Mouse (Mus musculus) liver, adult 2 months (tissue): ENCODE measurements around the gene Slfn9. TPM values are rescaled to one million over a fixed set of nuclear protein-coding genes. Genes with fewer than 3 reads are reported as not detected.

Experiments used
- DNase-seq: peaks from one replicate; pipeline ENCODE4 v3.0.0-alpha.2; 2011; ENCODE audit warnings: low read depth, low spot score; ENCODE audit errors: extremely low read depth
- H3K27ac ChIP-seq: fragments of 200-500 bp; replicated peaks from 2 replicates; pipeline ENCODE4 v1.5.1; 2012; ENCODE audit warnings: low read depth, mild to moderate bottlenecking, control low read depth, inconsistent platforms, low read length; ENCODE audit not compliant: insufficient read depth
- H3K27me3 ChIP-seq: fragments of 200-500 bp; 2 replicates; pipeline ENCODE4 v1.6.1; 2012; ENCODE audit warnings: mild to moderate bottlenecking, moderate library complexity, low read length, inconsistent platforms; ENCODE audit not compliant: control insufficient read depth, insufficient read depth
- H3K36me3 ChIP-seq: fragments of 200-500 bp; 2 replicates; pipeline ENCODE4 v1.6.1; 2012; ENCODE audit warnings: low read length, inconsistent platforms; ENCODE audit not compliant: control insufficient read depth, insufficient read depth
- H3K4me1 ChIP-seq: fragments of 200-500 bp; 2 replicates; pipeline ENCODE4 v1.6.1; 2011; ENCODE audit warnings: low read length; ENCODE audit not compliant: control insufficient read depth, insufficient read depth
- H3K4me3 ChIP-seq: fragments of 200-500 bp; 2 replicates; pipeline ENCODE4 v1.5.1; 2011; ENCODE audit warnings: low read depth, mild to moderate bottlenecking, control low read depth, low read length, moderate library complexity; ENCODE audit not compliant: insufficient read depth
- H3K79me2 ChIP-seq: fragments of 200-500 bp; 2 replicates; pipeline ENCODE4 v1.6.1; 2012; ENCODE audit warnings: inconsistent platforms, mild to moderate bottlenecking, low read length, moderate library complexity; ENCODE audit not compliant: control insufficient read depth, insufficient read depth
- H3K9ac ChIP-seq: fragments of 200-500 bp; 2 replicates; pipeline ENCODE4 v1.6.1; 2012; ENCODE audit warnings: low read depth, mild to moderate bottlenecking, control low read depth, inconsistent platforms, low read length
- CTCF ChIP-seq: fragments of 200-500 bp; IDR thresholded peaks from 2 replicates; pipeline ENCODE4 v1.5.1; 2011; ENCODE audit warnings: low read depth, low read length, control low read depth
- POLR2A ChIP-seq: fragments of 200-500 bp; IDR thresholded peaks from 2 replicates; pipeline ENCODE4 v1.6.1; 2011; ENCODE audit warnings: low read length, control low read depth; ENCODE audit not compliant: insufficient read depth; ENCODE audit errors: extremely low read depth
- WGBS: fragments of 180-500 bp; shearing (Covaris S2); methylation state at CpG from one replicate; pipeline ENCODE4 v1.1.7; 2018; 5-methylcytosine and 5-hydroxymethylcytosine counted together
- polyA plus RNA-seq: library from polyadenylated mRNA; depleted of rRNA; stranded (reverse); fragments of >200 nt; gene quantifications from 2 replicates; pipeline ENCODE4 v1.2.3, GENCODE M21; 2012; rRNA removed
- total RNA-seq: library from RNA; depleted of rRNA; stranded (reverse); fragments of >200 nt; gene quantifications from 2 replicates; pipeline ENCODE4 v1.2.3, GENCODE M21; 2014; rRNA removed

Gene Slfn9
- total and polyA plus RNA-seq, 2 experiments = 0.20 to 2.7 TPM

GRCm38 (mm10) chr11:82929633-82929950 is 62.0 kb downstream of the Slfn9 start:
- peaks cover 9% of the 10 kb centered on the region for H3K27me3 ChIP-seq
- 23% methylated on average over 3 of the region's 3 CpGs for WGBS
- TF ChIP-seq POLR2A (no peak), CTCF (no peak)

GRCm38 (mm10) chr11:82928897-82929632 is 62.6 kb downstream of the Slfn9 start:
- Histone ChIP-seq H3K27me3 (peaks cover 9% of the 10 kb centered on the region), H3K36me3 (no peaks in the 10 kb centered on the region), H3K79me2 (no peaks in the 10 kb centered on the region), H3K27ac (no peak overlapping the region), H3K4me1 (peaks cover 8% of the 10 kb centered on the region), H3K4me3 (no peak overlapping the region), H3K9ac (no peak overlapping the region)
- TF ChIP-seq POLR2A = no peak
- WGBS = 32% methylated on average over 20 of the region's 20 CpGs
- peak; percentile 90 for DNase-seq

More at GRCm38 (mm10) chr11:82929633-82929950, 62.0 kb downstream of the Slfn9 start:
- Histone ChIP-seq H3K4me1 (peaks cover 8% of the 10 kb centered on the region), H3K36me3 (no peaks in the 10 kb centered on the region), H3K79me2 (no peaks in the 10 kb centered on the region), H3K9ac (no peak overlapping the region), H3K4me3 (no peak overlapping the region), H3K27ac (no peak overlapping the region)
- peak; percentile 76 for DNase-seq

Other genes with a start within 250 kb of the Slfn9 start
- gene Cct6b, start 227.5 kb downstream of the Slfn9 start, total RNA-seq = 0.87 and 1.2 TPM in 2 replicates
- 0.07 and 0.16 TPM in 2 replicates for gene Cct6b, start 227.5 kb downstream of the Slfn9 start, polyA plus RNA-seq
- gene Zfp830, start 227.5 kb downstream of the Slfn9 start, total RNA-seq = 7.8 and 9.1 TPM in 2 replicates
- gene Zfp830, start 227.5 kb downstream of the Slfn9 start, polyA plus RNA-seq = 4.3 TPM in 2 replicates
- gene Lig3, start 210.7 kb downstream of the Slfn9 start, total RNA-seq = 15.4 TPM in 2 replicates
- 6.1 and 8.0 TPM in 2 replicates for gene Lig3, start 210.7 kb downstream of the Slfn9 start, polyA plus RNA-seq
- gene Rffl, start 120.6 kb downstream of the Slfn9 start, total RNA-seq = 10.6 and 12.5 TPM in 2 replicates
- gene Rffl, start 120.6 kb downstream of the Slfn9 start, polyA plus RNA-seq = 11.7 and 12.7 TPM in 2 replicates
- gene Rad51d, start 101.2 kb downstream of the Slfn9 start, total RNA-seq = 4.0 and 5.0 TPM in 2 replicates
- 8.1 and 9.0 TPM in 2 replicates for gene Rad51d, start 101.2 kb downstream of the Slfn9 start, polyA plus RNA-seq
- gene Fndc8, start 99.7 kb downstream of the Slfn9 start, total RNA-seq = 0.20 TPM in 1 of 2 replicates, not detected in the other
- gene Fndc8, start 99.7 kb downstream of the Slfn9 start, polyA plus RNA-seq = not detected in 2 replicates
- gene Nle1, start 83.4 kb downstream of the Slfn9 start, total RNA-seq = 2.3 and 2.6 TPM in 2 replicates
- gene Nle1, start 83.4 kb downstream of the Slfn9 start, polyA plus RNA-seq = 11.0 and 15.6 TPM in 2 replicates
- 0.46 and 0.81 TPM in 2 replicates for gene Unc45b, start 81.3 kb downstream of the Slfn9 start, total RNA-seq
- gene Unc45b, start 81.3 kb downstream of the Slfn9 start, polyA plus RNA-seq = 0.32 TPM in 2 replicates
- gene Slfn5, start 40.5 kb downstream of the Slfn9 start, total RNA-seq = 9.5 and 12.0 TPM in 2 replicates
- 0.83 and 1.3 TPM in 2 replicates for gene Slfn5, start 40.5 kb downstream of the Slfn9 start, polyA plus RNA-seq
- gene Slfn8, start 29.0 kb upstream of the Slfn9 start, total RNA-seq = 2.6 and 4.4 TPM in 2 replicates
- gene Slfn8, start 29.0 kb upstream of the Slfn9 start, polyA plus RNA-seq = 0.30 and 0.50 TPM in 2 replicates
- gene Slfn2, start 73.3 kb upstream of the Slfn9 start, total RNA-seq = 5.6 and 8.7 TPM in 2 replicates
- gene Slfn2, start 73.3 kb upstream of the Slfn9 start, polyA plus RNA-seq = 0.95 and 1.5 TPM in 2 replicates
- 0.27 and 0.74 TPM in 2 replicates for gene Slfn1, start 125.0 kb upstream of the Slfn9 start, total RNA-seq
- 0.19 and 0.38 TPM in 2 replicates for gene Slfn1, start 125.0 kb upstream of the Slfn9 start, polyA plus RNA-seq
- gene Slfn4, start 183.4 kb upstream of the Slfn9 start, total RNA-seq = 0.13 and 0.28 TPM in 2 replicates
- gene Slfn4, start 183.4 kb upstream of the Slfn9 start, polyA plus RNA-seq = 0.02 and 0.11 TPM in 2 replicates
- 0.34 and 0.55 TPM in 2 replicates for gene Slfn3, start 199.5 kb upstream of the Slfn9 start, total RNA-seq
- gene Slfn3, start 199.5 kb upstream of the Slfn9 start, polyA plus RNA-seq = not detected in 2 replicates